Mouse (Mus musculus) intestine, embryonic 16.5 days (tissue): ENCODE measurements around the gene Aff3. TPM values are rescaled to one million over a fixed set of nuclear protein-coding genes. Genes with fewer than 3 reads are reported as not detected.

Experiments
- ATAC-seq: fragments of 200-750 bp; cut with Nextera tagmentation; 2 replicates; pipeline ENCODE4 v1.8.0; 2017; ENCODE audit warnings: moderate TSS enrichment, moderate library complexity
- H3K27ac ChIP-seq: fragments of 300-500 bp; sonication (generic); 2 replicates; pipeline ENCODE4 v1.5.1; 2014; ENCODE audit warnings: mild to moderate bottlenecking, low read length
- H3K27me3 ChIP-seq: fragments of 300-500 bp; sonication (generic); replicated peaks from 2 replicates; pipeline ENCODE4 v1.6.1; 2014; ENCODE audit warnings: low read length, control low read depth, mixed read lengths; ENCODE audit not compliant: control insufficient read depth, insufficient read depth
- H3K36me3 ChIP-seq: fragments of 300-500 bp; sonication (generic); 2 replicates; pipeline ENCODE4 v1.6.1; 2014; ENCODE audit warnings: low read length, control low read depth; ENCODE audit not compliant: control insufficient read depth, insufficient read depth
- H3K4me1 ChIP-seq: fragments of 300-500 bp; sonication (generic); 2 replicates; pipeline ENCODE4 v1.6.1; 2014; ENCODE audit warnings: low read length, control low read depth, mixed read lengths; ENCODE audit not compliant: control insufficient read depth, insufficient read depth
- H3K4me2 ChIP-seq: fragments of 300-500 bp; sonication (generic); 2 replicates; pipeline ENCODE4 v1.6.1; 2014; ENCODE audit warnings: low read depth, low read length, control low read depth
- H3K4me3 ChIP-seq: fragments of 300-500 bp; sonication (generic); 2 replicates; pipeline ENCODE4 v1.5.1; 2014; ENCODE audit warnings: mild to moderate bottlenecking, low read length
- H3K9ac ChIP-seq: fragments of 300-500 bp; sonication (generic); 2 replicates; pipeline ENCODE4 v1.6.1; 2014; ENCODE audit warnings: low read depth, low read length
- H3K9me3 ChIP-seq: fragments of 300-500 bp; sonication (generic); 2 replicates; pipeline ENCODE4 v1.6.1; 2016; ENCODE audit warnings: low read length, control low read depth; ENCODE audit not compliant: control insufficient read depth
- WGBS: fragments of 180-500 bp; shearing (Covaris S2); extraction: QIAGEN DNeasy Blood & Tissue Kit; methylation state at CpG from one replicate; pipeline ENCODE4 v1.1.7; 2014; 5-methylcytosine and 5-hydroxymethylcytosine counted together
- polyA plus RNA-seq: library from polyadenylated mRNA; unstranded; fragments of >200 nt; fragmentation: Nextera tagmentation; extraction: Ambion mirVana; gene quantifications from 2 replicates; pipeline ENCODE4 v1.2.1, GENCODE M21; 2015

The Aff3 gene
- polyA plus RNA-seq, 1 experiment from 2014 or later: 2.1 TPM

- ATAC-seq: no peak
- no peaks in the 10 kb centered on the region for H3K27me3 ChIP-seq
- no peak overlapping the region for H3K27ac ChIP-seq
- H3K4me2 ChIP-seq: no peak overlapping the region
- H3K4me1 ChIP-seq: peaks cover 4% of the 10 kb centered on the region; the same call in 1 of the 2 replicates
- H3K9me3 ChIP-seq: no peaks in the 10 kb centered on the region
- H3K36me3 ChIP-seq: no peaks in the 10 kb centered on the region
- no peak overlapping the region for H3K9ac ChIP-seq
- no peak overlapping the region for H3K4me3 ChIP-seq
- WGBS: 90% methylated on average over 4 of the region's 4 CpGs
Observed at GRCm38 (mm10) chr1:38664261-38664660, 494 bp downstream of the Aff3 start.

DNA sequence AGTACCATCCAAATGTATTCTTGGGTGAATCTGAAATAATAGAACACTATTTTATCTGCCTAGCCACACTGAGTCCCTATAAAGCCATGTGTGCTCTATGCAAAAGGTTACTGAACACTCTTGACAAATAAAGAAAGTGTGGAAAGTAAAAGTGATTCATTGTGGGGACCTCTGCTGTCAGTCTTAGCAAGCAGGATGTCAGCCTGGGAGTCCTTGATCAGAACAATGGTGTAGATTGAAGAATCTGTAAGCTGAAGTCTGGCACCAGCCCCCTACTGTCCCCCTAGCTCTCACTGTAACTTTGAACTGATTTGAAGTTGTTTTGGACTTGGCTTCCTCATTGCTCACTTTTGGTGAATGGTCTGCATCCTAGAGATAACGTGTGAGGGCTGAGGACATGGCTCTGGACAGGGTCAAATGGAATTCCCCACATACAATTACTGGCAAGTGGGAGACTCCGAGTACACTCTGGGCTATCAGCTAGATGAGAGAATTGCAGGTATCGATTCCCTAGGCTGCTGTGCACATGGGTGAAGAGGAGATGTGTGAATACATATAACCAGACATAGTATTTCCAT, 2.0 kb downstream of the Aff3 start:
- Histone ChIP-seq H3K27ac (no peak overlapping the region), H3K9me3 (no peaks in the 10 kb centered on the region), H3K27me3 (no peaks in the 10 kb centered on the region), H3K4me1 (peaks cover 4% of the 10 kb centered on the region; the same call in 1 of the 2 replicates), H3K36me3 (no peaks in the 10 kb centered on the region), H3K4me2 (no peak overlapping the region), H3K9ac (no peak overlapping the region), H3K4me3 (no peak overlapping the region)
- no peak for ATAC-seq
- WGBS: 70% methylated on average over 3 of the region's 3 CpGs

DNA sequence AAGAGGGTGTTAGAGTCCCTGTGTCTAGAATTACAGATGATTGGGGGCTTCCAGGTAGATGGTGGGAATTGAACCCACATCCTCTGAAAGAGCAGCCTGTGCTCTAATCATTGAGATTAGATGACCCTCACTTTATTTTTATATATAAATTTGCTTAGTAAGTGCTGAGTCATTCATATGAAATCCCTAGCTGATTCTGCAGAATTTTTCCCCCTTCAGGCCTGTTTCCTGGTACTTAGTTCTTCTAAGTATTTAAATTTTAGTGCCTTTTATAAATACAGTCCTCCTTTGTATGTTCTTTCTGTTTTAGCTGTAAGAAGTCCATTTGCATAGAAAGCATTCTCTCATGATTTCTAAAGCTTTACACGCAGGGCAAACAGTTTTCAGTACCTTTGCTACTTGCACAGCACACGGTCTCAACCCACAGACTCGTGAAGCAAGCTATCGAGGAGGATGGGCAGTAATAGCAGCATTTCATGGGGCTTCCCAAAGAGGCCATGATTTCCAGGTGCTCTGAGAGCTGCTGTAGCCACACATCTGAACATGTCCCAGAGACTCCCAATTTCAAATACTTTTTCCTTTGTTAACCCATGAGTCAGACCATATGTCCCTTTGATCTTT, 5.7 kb downstream of the Aff3 start:
- H3K9ac ChIP-seq: no peak overlapping the region
- no peak overlapping the region for H3K4me2 ChIP-seq
- no peak overlapping the region for H3K4me3 ChIP-seq
- no peak for ATAC-seq
- H3K36me3 ChIP-seq: no peaks in the 10 kb centered on the region
- H3K27ac ChIP-seq: no peak overlapping the region
- WGBS: 83% methylated on average over 4 of the region's 4 CpGs
- H3K4me1 ChIP-seq: no peaks in the 10 kb centered on the region
- H3K27me3 ChIP-seq: no peaks in the 10 kb centered on the region
- H3K9me3 ChIP-seq: no peaks in the 10 kb centered on the region; the same call in 1 of the 2 replicates

DNA sequence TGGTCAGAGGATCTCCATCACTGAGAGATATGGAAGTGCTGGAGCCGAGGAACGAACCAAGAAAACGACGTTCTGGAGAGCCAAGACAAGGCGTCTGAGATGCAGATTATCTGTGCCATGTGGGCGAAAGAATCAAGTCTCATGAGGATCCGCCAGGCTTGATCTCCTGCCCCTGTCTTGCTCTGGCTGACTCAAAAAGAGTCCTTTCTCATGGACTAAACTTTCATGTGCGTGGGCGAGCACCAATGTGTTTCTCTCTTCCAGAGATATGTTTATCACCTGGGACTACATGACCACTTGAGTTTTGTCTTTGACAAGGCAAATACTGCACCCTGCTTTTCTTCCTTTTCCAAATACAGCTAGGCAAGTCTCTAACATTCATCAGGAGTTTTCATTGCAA, 6.4 kb downstream of the Aff3 start:
- no peaks in the 10 kb centered on the region; the same call in 1 of the 2 replicates for H3K9me3 ChIP-seq
- no peak overlapping the region for H3K9ac ChIP-seq
- no peak overlapping the region for H3K27ac ChIP-seq
- H3K4me2 ChIP-seq: no peak overlapping the region
- no peak overlapping the region for H3K4me3 ChIP-seq
- 89% methylated on average over 9 of the region's 9 CpGs for WGBS
- ATAC-seq: no peak
- no peaks in the 10 kb centered on the region for H3K27me3 ChIP-seq
- H3K36me3 ChIP-seq: no peaks in the 10 kb centered on the region
- H3K4me1 ChIP-seq: no peaks in the 10 kb centered on the region

DNA sequence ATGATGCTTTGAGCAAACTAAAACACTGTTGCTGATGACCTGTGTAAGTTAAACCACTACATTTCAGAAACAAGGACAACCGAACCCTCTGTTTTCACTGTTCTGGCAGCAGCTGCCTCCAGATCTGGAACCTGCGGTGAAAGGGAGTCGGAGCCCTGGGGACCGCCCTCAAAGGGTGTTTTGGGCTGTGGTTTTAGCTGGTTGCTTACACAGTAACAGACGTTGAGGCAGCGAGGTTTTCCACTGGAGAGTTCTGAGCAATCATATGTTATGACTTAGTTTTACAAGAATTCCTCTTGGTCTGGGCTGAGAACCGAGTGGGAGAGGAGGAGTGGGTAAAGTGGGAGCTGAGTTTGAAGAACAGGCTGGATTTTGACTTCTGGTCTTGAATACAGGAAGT, 7.1 kb downstream of the Aff3 start:
- H3K9ac ChIP-seq: no peak overlapping the region
- H3K27me3 ChIP-seq: no peaks in the 10 kb centered on the region
- no peaks in the 10 kb centered on the region for H3K36me3 ChIP-seq
- ATAC-seq: no peak
- 58% methylated on average over 7 of the region's 7 CpGs for WGBS
- H3K9me3 ChIP-seq: no peaks in the 10 kb centered on the region; the same call in 1 of the 2 replicates
- no peak overlapping the region for H3K4me3 ChIP-seq
- H3K4me2 ChIP-seq: no peak overlapping the region
- H3K27ac ChIP-seq: no peak overlapping the region
- H3K4me1 ChIP-seq: no peaks in the 10 kb centered on the region

GRCm38 (mm10) chr1:38654981-38655540, 9.7 kb downstream of the Aff3 start:
- H3K4me2 ChIP-seq: no peak overlapping the region
- H3K4me3 ChIP-seq: no peak overlapping the region
- no peak overlapping the region for H3K27ac ChIP-seq
- 91% methylated on average over 5 of the region's 5 CpGs for WGBS
- no peak overlapping the region for H3K9ac ChIP-seq
- no peaks in the 10 kb centered on the region for H3K27me3 ChIP-seq
- no peaks in the 10 kb centered on the region for H3K36me3 ChIP-seq
- no peaks in the 10 kb centered on the region for H3K4me1 ChIP-seq
- H3K9me3 ChIP-seq: no peaks in the 10 kb centered on the region; the same call in 1 of the 2 replicates
- ATAC-seq: no peak

DNA sequence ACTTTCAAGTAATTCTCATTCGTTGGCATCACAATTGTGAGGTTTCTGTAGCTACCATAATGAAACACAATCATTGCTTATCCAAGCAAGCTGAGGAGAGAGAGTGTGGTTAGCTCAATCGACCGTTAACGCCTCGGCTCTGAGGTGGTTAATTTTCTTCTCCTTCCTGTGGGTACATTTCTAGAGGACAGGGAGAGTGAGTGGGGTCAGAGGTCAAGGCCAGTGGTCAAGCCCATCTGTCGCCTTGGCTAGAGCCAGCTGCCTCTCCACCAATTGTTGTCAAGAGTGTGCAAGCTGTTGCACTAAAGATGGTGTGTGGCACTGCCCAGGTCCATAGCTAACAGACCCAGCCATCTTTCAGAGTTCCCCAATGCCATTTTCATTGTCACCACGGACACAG, 14.7 kb downstream of the Aff3 start:
- H3K9me3 ChIP-seq: no peaks in the 10 kb centered on the region; the same call in 1 of the 2 replicates
- H3K27ac ChIP-seq: no peak overlapping the region
- H3K36me3 ChIP-seq: no peaks in the 10 kb centered on the region
- 75% methylated on average over 7 of the region's 7 CpGs for WGBS
- H3K9ac ChIP-seq: no peak overlapping the region
- H3K27me3 ChIP-seq: no peaks in the 10 kb centered on the region
- no peak for ATAC-seq
- no peak overlapping the region for H3K4me2 ChIP-seq
- H3K4me1 ChIP-seq: no peaks in the 10 kb centered on the region
- H3K4me3 ChIP-seq: no peak overlapping the region

DNA sequence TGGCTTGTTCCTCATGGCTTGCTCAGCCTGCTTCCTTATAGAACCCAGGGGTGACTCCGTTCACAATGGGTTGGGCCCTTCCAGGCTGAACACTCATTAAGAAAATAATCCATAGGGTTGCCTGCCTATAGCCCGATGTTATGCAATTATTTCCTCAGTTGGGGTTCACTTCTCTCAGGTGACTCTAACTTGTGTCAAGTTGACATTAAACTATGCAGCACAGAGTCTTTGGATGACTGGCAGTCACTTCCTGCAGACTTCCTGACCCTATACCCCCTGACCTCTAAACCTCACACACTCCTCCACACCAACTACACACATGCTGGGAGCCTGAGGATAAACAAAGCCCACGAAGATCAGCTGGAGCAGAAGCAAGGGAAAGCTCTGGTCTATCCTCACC, 15.6 kb downstream of the Aff3 start:
- Histone ChIP-seq H3K4me1 (no peaks in the 10 kb centered on the region), H3K9ac (no peak overlapping the region), H3K27ac (no peak overlapping the region), H3K9me3 (no peaks in the 10 kb centered on the region), H3K4me2 (no peak overlapping the region), H3K27me3 (no peaks in the 10 kb centered on the region), H3K4me3 (no peak overlapping the region), H3K36me3 (no peaks in the 10 kb centered on the region)
- WGBS: 61% methylated on average over 3 of the region's 3 CpGs
- no peak for ATAC-seq

DNA sequence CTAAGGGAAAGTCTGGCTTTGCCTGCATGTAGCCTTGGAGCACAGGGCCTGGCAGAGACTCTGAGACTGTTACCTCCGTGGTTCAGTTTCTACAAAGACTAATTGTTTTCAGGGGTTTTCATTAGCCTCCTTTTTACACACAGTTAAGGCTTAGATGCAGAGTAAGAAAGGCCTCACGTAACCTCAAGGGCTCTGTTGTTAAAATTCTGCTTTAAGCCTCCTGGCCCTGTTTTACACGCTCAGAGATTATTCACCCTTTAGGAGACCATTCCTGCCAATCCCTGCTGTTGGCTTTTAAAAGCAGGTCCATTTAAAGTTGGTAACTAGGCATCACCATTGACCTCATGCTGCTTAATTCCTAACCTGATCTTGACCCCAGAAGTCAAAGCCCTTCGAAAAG, 22.5 kb downstream of the Aff3 start:
- H3K27me3 ChIP-seq: no peaks in the 10 kb centered on the region
- H3K9me3 ChIP-seq: no peaks in the 10 kb centered on the region
- H3K36me3 ChIP-seq: no peaks in the 10 kb centered on the region
- WGBS: 56% methylated on average over 4 of the region's 4 CpGs
- H3K9ac ChIP-seq: no peak overlapping the region
- no peak overlapping the region for H3K4me2 ChIP-seq
- no peak overlapping the region for H3K27ac ChIP-seq
- no peak overlapping the region for H3K4me3 ChIP-seq
- ATAC-seq: no peak
- H3K4me1 ChIP-seq: no peaks in the 10 kb centered on the region
